Mouse (Mus musculus): ENCODE measurements around the gene Als2cr12. TPM values are rescaled to one million over a fixed set of nuclear protein-coding genes. Genes with fewer than 3 reads are reported as not detected.
"Not testable (repeated sequence)": the region's sequence is repeated elsewhere in the genome, so short reads cannot be mapped to it uniquely, and the experiment has no call there.

Als2cr12 gene
- polyA plus RNA-seq, 1 experiment from 2014 or later = not detected

GRCm38 (mm10) chr1:58713893-58714231 lies 18.1 kb upstream of the Als2cr12 start:
- Histone ChIP-seq H3K36me3 (replicated peaks; ENCODE audit: control insufficient read depth, insufficient read depth) (no peaks in the 10 kb centered on the region), H3K9me3 (ENCODE audit: control insufficient read depth, low read length) (no peaks in the 10 kb centered on the region), H3K27me3 (ENCODE audit: control insufficient read depth, insufficient read depth, low read length) (no peaks in the 10 kb centered on the region), H3K9ac (peak overlapping the region; percentile 54), H3K4me1 (replicated peaks; ENCODE audit: control insufficient read depth, insufficient read depth, low read length) (peaks cover 8% of the 10 kb centered on the region; the same call in 1 of the 2 replicates), H3K4me2 (replicated peaks) (peak overlapping the region; percentile 73), H3K4me3 (replicated peaks; ENCODE audit: low read length) (peak overlapping the region; percentile 44), H3K27ac (peak overlapping the region; percentile 73)
- DNase-seq (ENCODE audit: low spot score) = peak; percentile 39
- 46% methylated on average over 4 of the region's 4 CpGs for WGBS
- ATAC-seq (ENCODE audit: low FRiP score) = no peak

- WGBS = 5% methylated on average over 31 of the region's 31 CpGs
- H3K27ac ChIP-seq = peak overlapping the region; percentile 73
- peak; percentile 12; the same call in 1 of the 2 replicates for ATAC-seq (ENCODE audit: low FRiP score)
Measured at GRCm38 (mm10) chr1:58713081-58713892, 17.5 kb upstream of the Als2cr12 start.

GRCm38 (mm10) chr1:58712076-58713061 lies 16.6 kb upstream of the Als2cr12 start:
- WGBS = 4% methylated on average over 13 of the region's 17 CpGs
- H3K9ac ChIP-seq = peak overlapping the region; percentile 81; the same call in 1 of the 2 replicates
- H3K27ac ChIP-seq = peak overlapping the region; percentile 91
- H3K36me3 ChIP-seq (replicated peaks; ENCODE audit: control insufficient read depth, insufficient read depth) = no peaks in the 10 kb centered on the region
- H3K9me3 ChIP-seq (ENCODE audit: control insufficient read depth, low read length) = no peaks in the 10 kb centered on the region
- peak; percentile 35 for DNase-seq (ENCODE audit: low spot score)
- peak overlapping the region; percentile 67 for H3K4me3 ChIP-seq (replicated peaks; ENCODE audit: low read length)
- peak; percentile 69 for ATAC-seq (ENCODE audit: low FRiP score)
- H3K4me1 ChIP-seq (replicated peaks; ENCODE audit: control insufficient read depth, insufficient read depth, low read length) = peaks cover 8% of the 10 kb centered on the region; the same call in 1 of the 2 replicates
- peak overlapping the region; percentile 73 for H3K4me2 ChIP-seq (replicated peaks)
- H3K27me3 ChIP-seq (ENCODE audit: control insufficient read depth, insufficient read depth, low read length) = no peaks in the 10 kb centered on the region

More at GRCm38 (mm10) chr1:58713081-58713892, 17.5 kb upstream of the Als2cr12 start:
- Histone ChIP-seq H3K9ac (peak overlapping the region; percentile 54), H3K9me3 (ENCODE audit: control insufficient read depth, low read length) (no peaks in the 10 kb centered on the region), H3K4me3 (replicated peaks; ENCODE audit: low read length) (peak overlapping the region; percentile 44), H3K4me2 (replicated peaks) (peak overlapping the region; percentile 73), H3K36me3 (replicated peaks; ENCODE audit: control insufficient read depth, insufficient read depth) (no peaks in the 10 kb centered on the region), H3K4me1 (replicated peaks; ENCODE audit: control insufficient read depth, insufficient read depth, low read length) (peaks cover 8% of the 10 kb centered on the region; the same call in 1 of the 2 replicates), H3K27me3 (ENCODE audit: control insufficient read depth, insufficient read depth, low read length) (no peaks in the 10 kb centered on the region)
- peak; percentile 30 for DNase-seq (ENCODE audit: low spot score)

- Histone ChIP-seq H3K9ac (peak within 1 kb of the TSS; percentile 81), H3K4me3 (replicated peaks; ENCODE audit: low read length) (peak within 1 kb of the TSS; percentile 67), H3K4me2 (replicated peaks) (peak within 1 kb of the TSS; percentile 73), H3K36me3 (replicated peaks; ENCODE audit: control insufficient read depth, insufficient read depth) (no peaks in the 10 kb centered on the region), H3K27me3 (ENCODE audit: control insufficient read depth, insufficient read depth, low read length) (no peaks in the 10 kb centered on the region), H3K9me3 (ENCODE audit: control insufficient read depth, low read length) (no peaks in the 10 kb centered on the region), H3K4me1 (replicated peaks; ENCODE audit: control insufficient read depth, insufficient read depth, low read length) (peaks cover 8% of the 10 kb centered on the region; the same call in 1 of the 2 replicates), H3K27ac (peak within 1 kb of the TSS; percentile 91)
- DNase-seq (ENCODE audit: low spot score) (peak; percentile 66), ATAC-seq (ENCODE audit: low FRiP score) (peak; percentile 84)
- under 1% methylated on average over 43 of the region's 45 CpGs for WGBS
Measured at GRCm38 (mm10) chr1:58711365-58712016, 15.7 kb upstream of the Als2cr12 start, which contains the start of gene Cflar. TSS of gene Cflar (plus strand) at chr1:58711508.

GRCm38 (mm10) chr1:58710711-58711364 lies 15.0 kb upstream of the Als2cr12 start:
- peaks cover 8% of the 10 kb centered on the region; the same call in 1 of the 2 replicates for H3K4me1 ChIP-seq (replicated peaks; ENCODE audit: control insufficient read depth, insufficient read depth, low read length)
- H3K4me2 ChIP-seq (replicated peaks) = peak overlapping the region; percentile 73
- H3K36me3 ChIP-seq (replicated peaks; ENCODE audit: control insufficient read depth, insufficient read depth) = no peaks in the 10 kb centered on the region
- H3K4me3 ChIP-seq (replicated peaks; ENCODE audit: low read length) = peak overlapping the region; percentile 67
- no peaks in the 10 kb centered on the region for H3K9me3 ChIP-seq (ENCODE audit: control insufficient read depth, low read length)
- peak overlapping the region; percentile 91 for H3K27ac ChIP-seq
- 55% methylated on average over 10 of the region's 10 CpGs for WGBS
- ATAC-seq (ENCODE audit: low FRiP score) = peak; percentile 28
- H3K27me3 ChIP-seq (ENCODE audit: control insufficient read depth, insufficient read depth, low read length) = no peaks in the 10 kb centered on the region
- no peak for DNase-seq (ENCODE audit: low spot score)
- H3K9ac ChIP-seq = peak overlapping the region; percentile 81

- DNase-seq (ENCODE audit: low spot score); H3K9ac ChIP-seq; H3K27me3 ChIP-seq (ENCODE audit: control insufficient read depth, insufficient read depth, low read length); H3K4me3 ChIP-seq (replicated peaks; ENCODE audit: low read length); ATAC-seq (ENCODE audit: low FRiP score); H3K9me3 ChIP-seq (ENCODE audit: control insufficient read depth, low read length); H3K4me1 ChIP-seq (replicated peaks; ENCODE audit: control insufficient read depth, insufficient read depth, low read length); H3K27ac ChIP-seq; H3K4me2 ChIP-seq (replicated peaks); H3K36me3 ChIP-seq (replicated peaks; ENCODE audit: control insufficient read depth, insufficient read depth): not testable (repeated sequence)
- 97% methylated on average over 1 of the region's 1 CpGs for WGBS
Measured at GRCm38 (mm10) chr1:58710043-58710442, 14.3 kb upstream of the Als2cr12 start.

GRCm38 (mm10) chr1:58700580-58701162 lies 4.9 kb upstream of the Als2cr12 start:
- 87% methylated on average over 4 of the region's 5 CpGs for WGBS
- H3K36me3 ChIP-seq (replicated peaks; ENCODE audit: control insufficient read depth, insufficient read depth) = not testable (repeated sequence)

GRCm38 (mm10) chr1:58699988-58700387 lies 4.2 kb upstream of the Als2cr12 start:
- no peak overlapping the region for H3K4me2 ChIP-seq (replicated peaks)
- no peak overlapping the region for H3K27ac ChIP-seq
- ATAC-seq (ENCODE audit: low FRiP score) = no peak
- no peaks in the 10 kb centered on the region for H3K9me3 ChIP-seq (ENCODE audit: control insufficient read depth, low read length)
- H3K4me1 ChIP-seq (replicated peaks; ENCODE audit: control insufficient read depth, insufficient read depth, low read length) = no peaks in the 10 kb centered on the region
- no peak for DNase-seq (ENCODE audit: low spot score)
- WGBS = 69% methylated on average over 3 of the region's 3 CpGs
- H3K9ac ChIP-seq = no peak overlapping the region
- no peak overlapping the region for H3K4me3 ChIP-seq (replicated peaks; ENCODE audit: low read length)
- no peaks in the 10 kb centered on the region for H3K27me3 ChIP-seq (ENCODE audit: control insufficient read depth, insufficient read depth, low read length)
- no peaks in the 10 kb centered on the region for H3K36me3 ChIP-seq (replicated peaks; ENCODE audit: control insufficient read depth, insufficient read depth)

More at GRCm38 (mm10) chr1:58700580-58701162, 4.9 kb upstream of the Als2cr12 start:
- H3K27me3 ChIP-seq (ENCODE audit: control insufficient read depth, insufficient read depth, low read length); H3K27ac ChIP-seq; H3K9me3 ChIP-seq (ENCODE audit: control insufficient read depth, low read length); H3K9ac ChIP-seq; ATAC-seq (ENCODE audit: low FRiP score); DNase-seq (ENCODE audit: low spot score); H3K4me1 ChIP-seq (replicated peaks; ENCODE audit: control insufficient read depth, insufficient read depth, low read length); H3K4me3 ChIP-seq (replicated peaks; ENCODE audit: low read length); H3K4me2 ChIP-seq (replicated peaks): not testable (repeated sequence)

Measured in hindbrain, embryonic 14.5 days (tissue).